Mouse (Mus musculus) inflammation-experienced regulatory T-cells, adult 6 months (primary cell): ENCODE results near the gene Olfr59. TPM values are rescaled to one million over a fixed set of nuclear protein-coding genes. Genes with fewer than 3 reads are reported as not detected.

Source experiments
- ATAC-seq: one replicate; pipeline ENCODE4 v1.8.0; 2017
- polyA plus RNA-seq, 3 experiments: library from polyadenylated mRNA; unstranded; fragments of 100-300 nt; shearing (Covaris generic); gene quantifications; one replicate each; pipeline ENCODE4 v1.2.1; 2017

Olfr59 gene
- not detected for polyA plus RNA-seq

GRCm38 (mm10) chr11:74283436-74283835 is at the start of gene Olfr59:
Gene Olfr59 (plus strand): TSS chr11:74283736.
- ATAC-seq, result no peak

GRCm38 (mm10) chr11:74241201-74241600 is 42.3 kb upstream of the Olfr59 start:
- no peak for ATAC-seq

GRCm38 (mm10) chr11:74259508-74259907 is 24.0 kb upstream of the Olfr59 start, which contains the start of gene Olfr406:
Gene Olfr406 (plus strand): TSS chr11:74259808.
- ATAC-seq, result no peak

GRCm38 (mm10) chr11:74287256-74287655 is 3.7 kb downstream of the Olfr59 start:
- no peak for ATAC-seq

- ATAC-seq, result no peak
These were observed 42.5 kb downstream of the Olfr59 start for GRCm38 (mm10) chr11:74326044-74326443.

- no peak for ATAC-seq
These were observed 45.2 kb downstream of the Olfr59 start for GRCm38 (mm10) chr11:74328781-74329180.

- ATAC-seq, result no peak
These were observed 54.4 kb downstream of the Olfr59 start, which contains the start of gene Olfr410 for GRCm38 (mm10) chr11:74337931-74338330. Gene Olfr410 (minus strand): TSS chr11:74338031.

Other genes starting within 250 kb of the Olfr59 start
- gene Olfr139, start 227.2 kb upstream of the Olfr59 start, polyA plus RNA-seq, result not detected
- not detected for gene Olfr399, start 227.1 kb upstream of the Olfr59 start, polyA plus RNA-seq
- gene Zfp616, start 213.8 kb upstream of the Olfr59 start, polyA plus RNA-seq, result not detected
- gene Olfr401, start 170.0 kb upstream of the Olfr59 start, polyA plus RNA-seq, result under 1 TPM in 1 of 3 experiments, not detected in 2; 0.25 TPM
- not detected for gene Olfr402, start 130.2 kb upstream of the Olfr59 start, polyA plus RNA-seq
- not detected for gene Olfr403, start 97.5 kb upstream of the Olfr59 start, polyA plus RNA-seq
- not detected for gene Olfr43, start 72.4 kb upstream of the Olfr59 start, polyA plus RNA-seq
- not detected for gene Olfr406, start 23.9 kb upstream of the Olfr59 start, polyA plus RNA-seq
- not detected for gene Olfr410, start 54.3 kb downstream of the Olfr59 start, polyA plus RNA-seq
- not detected for gene Olfr411, start 68.9 kb downstream of the Olfr59 start, polyA plus RNA-seq
- not detected for gene Olfr412, start 78.3 kb downstream of the Olfr59 start, polyA plus RNA-seq